Mouse (Mus musculus) activated CD4-positive, CD25-positive, alpha-beta regulatory T cell, adult 4 months (primary cell): ENCODE measurements around the gene Ankra2. TPM values are rescaled to one million over a fixed set of nuclear protein-coding genes. Genes with fewer than 3 reads are reported as not detected.

ENCODE experiments used
- ATAC-seq: one replicate; pipeline ENCODE4 v1.8.0; 2017
- polyA plus RNA-seq, 2 experiments: library from polyadenylated mRNA; unstranded; fragments of 100-300 nt; shearing (Covaris generic); gene quantifications; one replicate each; pipeline ENCODE4 v1.2.1; 2017

The Ankra2 gene
- polyA plus RNA-seq, result 10 to 100 TPM; 23.1 to 24.9 TPM

DNA sequence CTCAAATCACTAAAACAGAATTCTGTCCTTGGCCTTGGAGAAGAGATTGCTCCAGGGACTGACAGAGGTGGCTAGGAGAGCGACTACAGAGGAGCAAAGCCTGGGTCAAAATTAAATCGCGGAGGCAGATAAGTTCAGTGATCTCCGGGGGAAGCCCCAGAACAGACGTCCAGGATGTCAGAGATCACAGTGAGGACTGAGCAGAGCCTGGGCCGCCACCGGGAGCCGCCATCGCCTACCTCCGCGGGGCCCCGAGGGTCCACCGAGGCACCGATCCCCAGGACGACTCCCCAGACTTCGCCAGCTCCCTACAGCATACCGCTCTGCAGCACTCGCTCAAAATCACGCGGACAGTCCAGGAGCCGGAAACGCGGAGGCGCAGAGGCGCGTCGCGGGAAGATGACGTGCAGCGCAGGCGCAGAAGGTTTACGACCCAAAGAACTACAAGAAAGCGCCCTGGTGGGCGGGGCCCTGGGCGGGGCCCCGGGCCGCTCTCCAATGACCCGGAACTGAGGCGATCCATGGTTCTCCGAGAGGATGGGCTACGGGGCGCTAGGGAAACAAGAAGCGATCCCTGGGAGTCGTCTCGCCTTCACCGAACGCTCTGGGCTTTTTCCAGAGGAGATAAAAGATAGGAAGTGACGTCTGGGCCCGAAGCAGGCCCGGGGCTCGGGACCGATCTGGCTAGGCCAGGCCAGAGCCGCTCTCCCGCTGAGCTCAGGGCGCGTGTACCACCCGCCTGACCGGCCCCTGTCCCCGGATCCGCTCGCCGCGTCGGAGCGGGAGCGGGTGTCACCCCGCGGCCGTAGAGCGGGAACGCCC, at the start of gene Ankra2, which contains the start of gene Utp15:
Gene Ankra2 (plus strand): TSS at position 439 of the 822 bp plus-strand sequence.
Gene Utp15 (minus strand): TSS at position 406 of the 822 bp plus-strand sequence.
- peak; percentile 94 for ATAC-seq

DNA sequence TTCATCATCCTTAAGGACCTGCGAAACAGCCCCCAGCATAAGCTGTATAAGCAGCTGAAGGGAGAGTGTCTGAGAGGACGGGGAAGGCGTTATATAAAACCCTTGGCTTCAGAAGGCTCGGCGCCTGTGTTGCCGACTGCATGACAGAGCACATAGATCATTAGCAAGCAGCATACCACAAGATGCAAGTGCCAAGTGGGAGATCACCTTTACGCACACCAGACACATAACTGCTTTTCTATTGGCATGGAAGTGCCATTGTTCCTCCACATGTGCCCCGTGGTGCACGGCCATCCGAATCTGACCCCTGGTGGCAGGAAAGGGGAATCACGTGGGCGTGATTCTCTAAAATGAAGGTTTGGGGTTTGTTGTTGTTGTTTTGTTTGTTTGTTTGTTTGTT, 40.0 kb upstream of the Ankra2 start:
- ATAC-seq, result no peak

DNA sequence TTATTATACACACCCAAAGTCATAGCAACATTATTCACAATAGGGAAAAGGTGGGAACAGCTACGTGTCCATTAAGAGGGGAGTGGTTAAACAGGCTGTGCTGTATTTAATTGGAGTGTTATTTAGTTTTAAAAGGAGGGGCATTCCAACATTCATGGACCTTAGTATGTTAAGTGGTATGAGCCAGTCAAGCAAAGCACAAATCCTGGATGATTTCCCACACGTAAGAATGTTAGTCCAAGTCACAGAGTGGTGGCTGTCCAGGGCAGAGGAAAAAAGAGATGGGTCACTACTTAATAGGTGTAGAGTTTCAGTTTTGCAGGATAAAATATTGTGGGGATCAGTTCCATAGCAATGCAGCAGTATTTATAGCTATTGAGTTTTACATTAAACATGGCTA, 36.6 kb upstream of the Ankra2 start:
- no peak for ATAC-seq

GRCm38 (mm10) chr13:98230511-98230910, 32.4 kb upstream of the Ankra2 start:
- no peak for ATAC-seq

GRCm38 (mm10) chr13:98235451-98235850, 27.4 kb upstream of the Ankra2 start:
- ATAC-seq, result no peak

DNA sequence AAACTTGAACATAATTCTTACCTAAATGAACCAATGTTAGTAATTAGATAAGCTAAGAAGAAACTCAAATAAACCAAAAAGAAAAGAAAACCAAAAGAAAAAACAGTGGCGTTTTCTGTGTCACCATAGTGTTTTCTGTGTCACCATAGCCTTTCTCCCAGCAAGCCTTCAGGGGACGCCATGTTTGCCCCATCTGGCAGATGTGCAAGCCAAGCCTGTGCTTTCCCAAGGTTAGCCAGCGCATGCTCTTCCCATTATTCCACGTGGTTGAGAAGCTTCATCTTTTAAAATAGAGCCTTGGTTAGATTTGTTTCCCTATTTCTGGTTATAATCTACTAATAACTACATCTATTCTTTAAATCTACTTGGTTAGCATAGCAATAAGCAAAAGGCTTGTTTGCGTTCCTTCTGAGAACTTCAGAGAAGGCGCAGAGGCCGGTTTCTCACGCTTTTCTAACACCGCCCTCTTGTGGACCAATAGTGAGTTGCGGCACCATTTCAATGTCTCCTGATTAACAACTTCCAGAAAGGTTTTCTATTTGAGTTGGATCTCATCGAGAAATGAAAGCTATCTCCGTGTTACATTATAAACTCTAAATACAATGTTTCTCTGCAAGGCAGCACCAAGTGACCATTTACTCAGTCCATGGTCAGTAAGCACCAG, 22.8 kb upstream of the Ankra2 start:
- peak; percentile 57 for ATAC-seq

DNA sequence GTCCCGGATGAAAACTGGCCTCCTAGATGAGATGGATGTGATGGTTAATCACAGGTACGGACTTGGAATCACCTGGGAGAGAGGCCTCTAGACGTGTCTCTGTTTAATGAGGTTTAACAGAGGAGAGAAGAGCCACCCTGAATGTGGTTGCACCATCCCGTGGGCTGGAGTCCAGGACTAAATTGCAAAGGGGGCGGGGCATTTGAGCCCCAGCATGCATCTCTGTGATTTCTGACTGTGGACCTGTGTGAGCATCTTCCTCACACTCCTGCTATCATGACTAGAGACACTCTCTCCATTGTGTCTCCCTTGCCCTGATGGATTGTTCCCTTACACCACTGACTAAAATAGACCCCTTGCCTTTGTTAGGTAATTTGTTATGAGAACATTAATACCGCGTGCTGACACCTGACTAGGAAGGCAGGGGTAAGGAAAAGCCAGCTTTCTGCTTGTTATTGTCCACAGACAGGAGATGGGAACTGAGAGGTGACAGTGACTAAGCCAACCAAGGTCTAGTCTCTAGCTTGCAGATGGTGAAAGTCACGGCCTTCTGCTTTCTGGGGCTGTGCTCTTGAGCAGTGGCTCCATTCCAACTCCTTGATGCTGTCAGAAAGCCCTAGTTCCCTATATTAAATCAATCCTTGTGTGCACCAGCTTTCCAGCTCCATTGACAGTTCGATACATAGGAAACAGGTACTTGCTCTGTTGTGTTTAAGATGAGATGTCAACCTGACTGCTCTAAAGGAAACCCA, 21.2 kb upstream of the Ankra2 start:
- no peak for ATAC-seq

DNA sequence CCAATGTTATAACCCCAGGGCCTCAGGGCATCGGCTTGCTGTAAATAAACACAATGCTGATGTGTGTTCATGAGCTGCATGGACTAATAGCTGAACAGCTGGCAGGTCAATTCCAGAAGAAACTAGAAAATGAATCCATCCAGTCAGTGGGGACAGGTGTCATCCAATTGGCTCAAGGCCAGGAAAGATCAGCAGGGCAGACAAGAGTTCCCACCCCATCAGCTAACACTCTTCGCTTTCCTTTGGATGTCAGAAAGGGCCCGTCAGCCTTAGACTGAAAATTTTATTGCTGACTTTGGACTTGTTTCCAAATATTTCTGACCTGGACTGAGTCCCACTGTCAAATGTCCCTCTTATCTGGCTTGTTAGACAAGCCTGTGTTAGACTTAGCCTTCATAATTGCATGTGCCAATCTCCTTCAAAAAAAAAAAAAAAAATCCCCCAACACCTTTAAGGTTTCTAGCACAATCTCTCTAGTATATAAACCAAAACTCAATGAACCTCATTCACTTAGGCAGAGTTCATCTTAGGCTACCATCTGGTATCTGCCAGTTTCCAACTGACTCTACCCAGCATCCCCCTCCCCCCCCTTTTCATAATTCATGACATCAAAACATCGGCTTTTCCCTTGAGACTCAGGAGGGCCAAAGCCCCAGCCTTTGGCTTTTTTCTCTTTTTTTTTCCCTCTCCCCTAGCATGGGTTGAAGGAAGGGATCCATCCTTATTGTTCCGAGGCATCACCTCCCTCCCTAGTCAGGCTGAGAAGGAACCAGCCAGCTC, 18.1 kb upstream of the Ankra2 start:
- no peak for ATAC-seq

GRCm38 (mm10) chr13:98245386-98245785, 17.5 kb upstream of the Ankra2 start:
- ATAC-seq, result no peak

DNA sequence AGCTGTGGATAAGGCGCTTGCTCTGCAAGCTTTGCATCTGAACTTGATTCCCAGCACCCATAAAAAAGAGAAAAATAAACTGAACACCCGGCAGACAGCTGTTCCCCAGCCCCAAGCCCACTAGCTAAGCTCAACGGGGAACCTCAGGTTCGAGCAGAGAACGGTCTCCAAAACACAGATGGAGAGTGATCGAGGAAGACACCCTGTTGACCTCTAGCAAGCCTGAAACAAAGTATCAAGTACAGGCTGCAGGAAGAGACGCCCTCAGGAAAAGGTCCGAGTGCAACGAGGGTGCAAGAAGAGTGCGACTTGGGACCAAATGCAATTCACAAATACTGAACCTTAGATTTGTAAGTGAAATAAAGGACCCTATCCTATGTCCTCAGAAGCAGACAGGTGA, 13.3 kb upstream of the Ankra2 start:
- ATAC-seq, result no peak

DNA sequence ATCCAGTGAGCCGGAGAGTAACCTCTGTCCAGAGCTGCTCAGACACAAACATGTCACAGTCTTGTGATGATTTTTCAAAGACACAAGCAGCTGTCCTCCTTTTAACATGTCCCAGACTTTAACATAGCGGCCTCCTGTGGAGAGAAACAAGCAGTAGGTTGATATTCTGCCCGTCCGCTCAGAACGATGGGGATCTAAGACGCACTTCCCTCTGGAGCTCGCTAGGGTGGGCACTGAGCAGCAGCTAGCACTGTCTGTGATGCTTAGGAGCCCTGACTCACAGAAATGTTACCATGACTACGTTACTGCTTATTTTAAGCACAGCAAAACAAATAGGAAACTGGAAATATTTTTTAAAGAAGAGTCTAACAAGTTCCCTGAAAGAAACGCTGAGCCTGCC, 8.0 kb upstream of the Ankra2 start:
- ATAC-seq, result no peak

DNA sequence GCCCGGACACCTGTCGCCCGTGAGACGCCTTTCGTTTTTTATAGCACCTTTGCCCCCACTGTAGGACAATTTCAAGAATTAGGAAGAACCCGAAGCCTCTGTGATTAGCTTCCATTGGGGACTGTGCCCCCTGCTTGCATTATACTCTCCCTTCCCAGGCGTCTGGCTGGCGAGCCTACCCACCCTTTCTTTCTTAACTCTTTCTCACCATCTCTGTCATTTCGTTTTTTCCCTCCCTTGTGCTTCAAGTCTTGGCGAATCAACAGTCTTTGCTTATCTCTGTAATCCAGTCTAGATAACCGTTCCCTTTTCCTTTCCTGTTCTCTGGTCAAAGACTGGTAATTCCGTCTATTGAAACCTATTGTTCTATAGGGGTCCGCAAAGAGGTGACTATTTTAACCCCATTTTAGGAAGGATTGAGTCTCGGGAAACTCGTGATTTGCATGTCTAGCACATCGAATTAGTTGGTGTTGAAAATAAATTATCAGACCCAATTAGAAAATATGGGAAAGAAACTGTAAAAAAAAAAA, 649 bp downstream of the Ankra2 start:
- ATAC-seq, result no peak

DNA sequence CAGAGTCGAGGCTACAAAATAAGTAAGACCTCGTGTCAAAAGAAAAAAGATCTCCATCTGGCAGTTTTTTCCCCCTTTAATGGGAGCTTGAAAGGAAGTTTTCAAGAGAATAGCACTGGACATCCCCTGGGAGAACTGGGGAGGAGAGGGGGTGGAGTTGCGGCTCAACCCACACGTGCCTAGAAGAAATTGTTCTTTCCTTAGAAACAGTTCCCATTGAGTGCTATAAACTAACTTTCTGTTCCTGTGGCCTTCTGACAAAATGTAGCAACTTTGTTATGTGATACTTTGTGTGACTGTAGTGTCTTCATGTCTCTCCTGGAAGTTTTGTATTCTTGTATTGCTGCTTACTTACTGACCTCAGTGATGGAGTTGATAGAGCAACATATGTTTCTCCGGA, 1.2 kb downstream of the Ankra2 start:
- ATAC-seq, result no peak

DNA sequence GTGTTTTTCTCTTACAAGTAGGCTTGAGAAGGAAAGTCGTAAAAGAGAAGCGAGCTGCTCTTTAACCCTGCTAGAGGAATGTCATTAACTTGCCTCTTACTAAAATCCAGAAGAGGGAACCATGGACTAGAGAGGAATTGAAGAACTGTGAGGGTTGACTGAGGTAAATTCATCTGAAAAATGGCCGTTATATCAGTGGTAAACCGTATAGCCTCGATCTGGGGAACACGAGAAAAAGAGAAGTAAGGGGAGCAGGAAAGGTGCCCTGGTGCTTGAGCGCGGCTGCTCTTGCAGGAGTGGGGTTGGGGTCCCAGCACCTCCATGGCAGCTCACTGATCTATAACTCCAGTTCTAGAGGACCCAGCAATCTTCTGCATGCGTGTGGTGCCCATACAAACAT, 11.1 kb downstream of the Ankra2 start:
- ATAC-seq, result no peak

DNA sequence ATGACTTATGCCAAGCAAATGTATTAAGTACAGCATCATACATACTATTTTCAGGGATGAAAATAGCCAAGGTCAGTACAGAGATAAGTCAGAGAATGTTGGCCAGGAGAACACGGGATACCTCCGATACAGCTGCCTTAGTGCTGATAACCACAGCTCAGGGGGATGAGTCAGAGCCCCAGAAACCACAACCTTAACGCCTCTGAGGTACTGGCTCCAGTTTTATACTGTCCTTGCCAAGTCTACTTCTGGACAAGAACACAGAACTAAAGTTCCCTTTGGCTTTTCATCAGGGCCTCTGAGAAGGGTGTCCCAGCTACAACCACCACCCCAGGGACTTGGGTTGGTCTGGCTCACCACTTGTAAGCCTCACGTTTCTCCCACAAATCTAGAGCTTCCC, 12.8 kb downstream of the Ankra2 start:
- no peak for ATAC-seq

DNA sequence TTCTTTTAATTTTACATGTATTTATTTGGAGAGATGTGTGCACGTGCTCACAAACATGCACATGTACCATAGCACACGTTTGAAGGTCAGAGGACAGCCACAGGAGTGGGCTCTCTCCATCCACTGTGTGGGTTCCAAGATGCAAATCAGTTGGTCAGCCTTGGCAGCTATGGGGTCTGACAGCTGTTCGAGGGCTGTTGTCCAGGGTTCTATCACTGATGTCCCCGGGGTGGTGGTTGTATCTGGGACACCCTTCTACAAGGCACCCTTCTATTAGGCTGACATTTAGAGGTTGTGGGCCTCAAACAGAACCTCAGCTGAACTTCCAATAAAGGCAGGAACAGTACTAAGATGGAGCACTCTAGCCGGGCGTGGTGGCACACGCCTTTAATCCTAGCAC, 13.4 kb downstream of the Ankra2 start:
- no peak for ATAC-seq

DNA sequence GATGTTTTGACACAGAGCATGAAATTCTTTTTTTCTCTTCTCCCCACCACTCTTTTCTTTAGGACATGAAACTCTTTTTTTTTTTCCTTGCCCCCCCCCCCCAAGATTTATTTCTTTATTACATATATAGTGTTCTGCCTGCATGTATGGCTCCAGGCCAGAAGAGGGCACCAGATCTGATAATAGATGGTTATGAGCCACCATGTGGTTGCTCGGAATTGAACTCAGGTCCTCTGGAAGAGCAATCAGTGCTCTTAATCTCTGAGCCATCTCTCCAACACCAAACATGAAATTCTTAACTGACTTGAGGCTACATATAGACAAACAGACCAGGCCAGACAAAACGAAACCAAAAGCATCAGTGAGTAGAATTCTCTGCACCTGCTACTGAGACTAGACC, 14.6 kb downstream of the Ankra2 start:
- ATAC-seq, result no peak

DNA sequence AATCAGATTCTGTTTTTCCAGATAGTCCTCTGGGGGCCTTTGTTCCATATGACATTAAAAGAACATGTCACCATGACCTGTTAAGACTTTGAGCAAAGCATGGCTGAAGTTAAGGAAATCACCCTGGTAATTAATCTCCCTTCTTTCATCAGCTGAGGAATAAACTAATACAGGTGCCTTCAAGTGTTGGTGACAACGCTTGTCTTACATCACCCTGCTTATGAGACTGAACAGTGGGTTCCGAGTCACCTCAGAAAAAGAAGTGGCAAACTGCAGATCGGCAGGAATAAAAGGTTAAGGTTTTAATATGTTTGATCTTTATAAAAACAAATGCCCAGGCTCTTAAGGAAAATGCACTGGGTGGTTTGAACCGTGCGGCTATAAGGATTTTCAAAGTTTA, 16.8 kb downstream of the Ankra2 start, which contains the start of gene Gm21976:
Gene Gm21976 (plus strand): TSS at position 202 of the 400 bp plus-strand sequence.
- no peak for ATAC-seq

GRCm38 (mm10) chr13:98280990-98281650, 18.2 kb downstream of the Ankra2 start:
- no peak for ATAC-seq

DNA sequence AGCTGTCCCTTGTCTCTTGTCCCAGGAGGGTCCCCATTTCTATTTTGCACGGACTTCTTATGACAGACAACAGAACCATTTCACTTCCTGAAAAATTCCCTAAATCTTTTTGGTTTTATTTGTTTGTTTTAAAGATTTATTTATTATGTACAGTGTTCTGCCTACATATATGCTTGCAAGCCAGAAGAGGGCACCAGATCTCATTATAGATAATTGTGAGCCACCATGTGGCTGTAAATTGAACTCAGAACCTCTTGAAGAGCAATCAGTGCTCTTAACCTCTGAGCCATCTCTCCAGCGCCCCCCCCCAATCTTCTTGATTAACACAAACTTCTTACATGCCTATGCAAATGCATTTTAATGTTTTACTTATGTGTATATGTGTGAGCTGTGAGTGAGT, 27.8 kb downstream of the Ankra2 start:
- no peak for ATAC-seq

- ATAC-seq, result no peak
Observed at GRCm38 (mm10) chr13:98291712-98292111, 28.8 kb downstream of the Ankra2 start.

GRCm38 (mm10) chr13:98296072-98296471, 33.2 kb downstream of the Ankra2 start:
- ATAC-seq, result no peak
